Mouse (Mus musculus) liver, embryonic 16.5 days (tissue): ENCODE measurements at regions not wholly inside any gene's neighbourhood (a gene's known extent, or its start where the extent isn't known, plus 50 kb on each side); places are given as distances from the start of the nearest gene placed in this dataset.
A peak's percentile ranks its signal among the peaks of the same experiment; 100 is the strongest.

ENCODE experiments used
- ATAC-seq: fragments of 200-750 bp; cut with Nextera tagmentation; 2 replicates; pipeline ENCODE4 v1.8.0; 2017; ENCODE audit warnings: low read depth, mild to moderate bottlenecking, moderate number of reproducible peaks, moderate library complexity
- H3K27ac ChIP-seq: fragments of 300-500 bp; sonication (generic); 2 replicates; pipeline ENCODE4 v1.5.1; 2014; ENCODE audit warnings: mild to moderate bottlenecking, low read length
- H3K27me3 ChIP-seq: fragments of 300-500 bp; sonication (generic); 2 replicates; pipeline ENCODE4 v1.6.1; 2014; ENCODE audit warnings: low read depth, low read length, mixed read lengths; ENCODE audit not compliant: control insufficient read depth, insufficient read depth
- H3K36me3 ChIP-seq: fragments of 300-500 bp; sonication (generic); 2 replicates; pipeline ENCODE4 v1.6.1; 2014; ENCODE audit warnings: mild to moderate bottlenecking; ENCODE audit not compliant: control insufficient read depth, insufficient read depth
- H3K4me1 ChIP-seq: fragments of 300-500 bp; sonication (generic); 2 replicates; pipeline ENCODE4 v1.6.1; 2014; ENCODE audit warnings: low read depth, low read length, mixed read lengths; ENCODE audit not compliant: control insufficient read depth
- H3K4me2 ChIP-seq: fragments of 300-500 bp; sonication (generic); 2 replicates; pipeline ENCODE4 v1.6.1; 2014; ENCODE audit warnings: low read depth, low read length, mixed read lengths
- H3K4me3 ChIP-seq: fragments of 300-500 bp; sonication (generic); 2 replicates; pipeline ENCODE4 v1.5.1; 2014; ENCODE audit warnings: low read depth, mild to moderate bottlenecking, low read length
- H3K9ac ChIP-seq: fragments of 300-500 bp; sonication (generic); 2 replicates; pipeline ENCODE4 v1.6.1; 2014; ENCODE audit warnings: low read depth, low read length
- H3K9me3 ChIP-seq: fragments of 300-500 bp; sonication (generic); replicated peaks from 2 replicates; pipeline ENCODE4 v1.6.1; 2016; ENCODE audit warnings: low read length; ENCODE audit not compliant: control insufficient read depth
- WGBS: fragments of 180-500 bp; shearing (Covaris S2); extraction: QIAGEN DNeasy Blood & Tissue Kit; methylation state at CpG from one replicate; pipeline ENCODE4 v1.1.7; 2014; ENCODE audit not compliant: insufficient replicate concordance; 5-methylcytosine and 5-hydroxymethylcytosine counted together

DNA sequence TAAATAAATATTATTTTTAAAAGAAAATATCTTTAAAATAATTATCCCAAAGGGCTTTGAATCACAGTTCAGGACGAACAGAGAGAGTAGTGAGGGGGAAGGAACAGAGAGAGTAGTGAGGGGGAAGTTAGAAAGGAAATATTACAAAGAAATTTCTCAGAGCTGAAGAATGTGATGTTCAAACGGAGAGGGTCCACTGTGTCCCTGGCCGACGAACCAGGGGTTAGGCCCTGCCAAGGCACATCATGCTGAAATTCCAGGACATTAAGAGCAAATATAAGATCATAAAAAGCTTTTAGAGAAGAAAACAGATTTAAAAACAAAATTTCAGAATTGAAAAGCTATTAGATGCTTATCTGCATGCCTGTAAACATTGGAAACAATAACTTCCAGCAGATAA lies 61.6 kb downstream of the Skor1 start:
- H3K4me1 ChIP-seq = no peaks in the 10 kb centered on the region; the same call in 1 of the 2 replicates
- no peaks in the 10 kb centered on the region for H3K36me3 ChIP-seq

DNA sequence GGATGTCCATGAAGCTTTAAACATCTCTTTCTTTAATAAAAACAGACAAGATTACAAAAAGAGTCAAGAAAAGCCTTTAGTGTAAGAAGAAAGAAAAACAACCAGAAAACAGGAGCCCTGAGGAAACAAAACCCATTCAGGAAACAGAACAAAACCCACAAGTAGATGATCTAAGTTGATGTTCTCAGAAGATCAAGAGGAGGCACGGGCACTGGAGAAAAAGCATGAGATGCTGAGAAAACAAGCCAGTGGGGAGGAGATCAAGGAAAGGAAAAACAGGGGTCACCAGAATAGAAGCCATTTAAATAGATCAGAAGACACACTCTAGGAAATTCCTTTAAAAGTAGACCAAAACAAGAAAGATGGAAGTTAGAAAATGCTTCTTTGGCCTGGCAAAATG lies 62.1 kb downstream of the Skor1 start:
- no peak overlapping the region for H3K4me3 ChIP-seq
- no peaks in the 10 kb centered on the region for H3K4me1 ChIP-seq
- no peak overlapping the region for H3K27ac ChIP-seq
- no peaks in the 10 kb centered on the region for H3K27me3 ChIP-seq
- no peak for ATAC-seq
- no peak overlapping the region for H3K4me2 ChIP-seq
- WGBS = 30% methylated on average over 1 of the region's 1 CpGs
- H3K36me3 ChIP-seq = no peaks in the 10 kb centered on the region
- H3K9me3 ChIP-seq = no peaks in the 10 kb centered on the region
- H3K9ac ChIP-seq = no peak overlapping the region

More for the DNA sequence above, 61.6 kb downstream of the Skor1 start:
- no peak overlapping the region for H3K27ac ChIP-seq
- H3K27me3 ChIP-seq = no peaks in the 10 kb centered on the region
- 53% methylated on average over 4 of the region's 4 CpGs for WGBS
- H3K9me3 ChIP-seq = no peaks in the 10 kb centered on the region
- ATAC-seq = no peak
- H3K9ac ChIP-seq = no peak overlapping the region
- no peak overlapping the region for H3K4me3 ChIP-seq
- no peak overlapping the region for H3K4me2 ChIP-seq

DNA sequence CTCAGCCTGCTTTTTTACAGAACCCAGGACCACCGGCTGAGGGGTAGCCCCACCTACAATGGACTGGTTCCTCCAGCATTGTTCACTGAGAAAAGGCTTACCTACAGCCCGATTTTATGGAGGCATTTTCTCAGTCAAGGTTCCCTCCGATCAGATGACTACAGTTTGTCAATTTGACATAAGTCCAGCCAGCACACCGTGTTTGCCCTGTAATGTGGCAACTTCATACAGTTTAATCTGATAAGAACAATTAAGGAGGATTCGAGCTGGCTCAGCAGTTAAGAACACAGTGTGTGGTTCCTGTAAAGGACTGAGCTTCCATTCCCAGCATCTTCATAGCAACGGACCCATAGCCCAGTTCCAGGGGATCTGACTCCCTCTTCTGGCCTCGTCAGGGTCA lies 65.9 kb downstream of the Skor1 start:
- Histone ChIP-seq H3K4me1 (no peaks in the 10 kb centered on the region), H3K27me3 (no peaks in the 10 kb centered on the region), H3K9me3 (no peaks in the 10 kb centered on the region), H3K4me3 (no peak overlapping the region), H3K9ac (no peak overlapping the region), H3K4me2 (no peak overlapping the region), H3K36me3 (no peaks in the 10 kb centered on the region), H3K27ac (no peak overlapping the region)
- ATAC-seq = no peak
- 57% methylated on average over 7 of the region's 7 CpGs for WGBS

DNA sequence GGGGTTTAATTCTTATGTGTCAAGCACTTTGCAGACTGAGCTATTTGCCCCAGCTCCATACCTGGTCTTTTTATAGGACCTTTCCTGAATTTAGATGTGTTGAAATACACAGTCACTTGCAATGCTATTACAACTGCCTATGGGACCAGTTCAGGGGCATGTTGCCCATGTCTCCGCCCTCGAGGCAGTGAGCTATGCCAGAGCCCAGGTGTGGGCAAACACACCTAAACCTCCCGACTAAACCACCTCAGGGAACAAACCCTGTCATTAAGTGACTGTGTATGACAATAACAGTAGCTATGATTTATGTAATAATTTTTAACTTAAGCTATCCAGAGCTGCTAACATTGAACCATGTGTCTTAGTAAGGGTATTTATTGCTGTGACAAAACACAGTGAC lies 66.5 kb downstream of the Skor1 start:
- Histone ChIP-seq H3K4me1 (no peaks in the 10 kb centered on the region), H3K4me3 (no peak overlapping the region), H3K27ac (no peak overlapping the region), H3K27me3 (no peaks in the 10 kb centered on the region), H3K9ac (no peak overlapping the region), H3K36me3 (no peaks in the 10 kb centered on the region), H3K4me2 (no peak overlapping the region), H3K9me3 (no peaks in the 10 kb centered on the region)
- WGBS = 61% methylated on average over 3 of the region's 3 CpGs
- no peak for ATAC-seq

DNA sequence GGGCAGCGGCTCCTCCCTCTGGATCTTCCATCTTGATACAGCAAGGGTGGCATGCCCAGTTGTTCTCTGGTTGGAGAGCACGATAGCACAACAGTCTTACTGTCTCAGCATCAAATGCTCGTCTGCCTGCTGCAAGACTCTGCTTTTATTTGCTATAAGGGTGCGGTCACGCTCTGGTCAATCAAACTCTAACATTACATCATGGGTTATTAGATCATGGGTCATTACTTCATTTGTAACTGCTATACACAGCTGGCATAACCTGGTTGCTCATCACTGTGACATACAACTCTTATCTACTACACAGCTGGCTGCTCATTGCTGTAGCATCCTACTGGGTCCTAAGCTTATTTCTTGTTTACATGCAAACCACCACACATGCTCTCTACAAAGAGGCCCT lies 68.4 kb downstream of the Skor1 start:
- no peaks in the 10 kb centered on the region for H3K9me3 ChIP-seq
- H3K9ac ChIP-seq = no peak overlapping the region
- H3K4me2 ChIP-seq = no peak overlapping the region
- no peaks in the 10 kb centered on the region for H3K27me3 ChIP-seq
- no peak for ATAC-seq
- H3K36me3 ChIP-seq = no peaks in the 10 kb centered on the region
- H3K4me1 ChIP-seq = no peaks in the 10 kb centered on the region; the same call in 1 of the 2 replicates
- no peak overlapping the region for H3K4me3 ChIP-seq
- no peak overlapping the region for H3K27ac ChIP-seq
- WGBS = 72% methylated on average over 5 of the region's 5 CpGs

DNA sequence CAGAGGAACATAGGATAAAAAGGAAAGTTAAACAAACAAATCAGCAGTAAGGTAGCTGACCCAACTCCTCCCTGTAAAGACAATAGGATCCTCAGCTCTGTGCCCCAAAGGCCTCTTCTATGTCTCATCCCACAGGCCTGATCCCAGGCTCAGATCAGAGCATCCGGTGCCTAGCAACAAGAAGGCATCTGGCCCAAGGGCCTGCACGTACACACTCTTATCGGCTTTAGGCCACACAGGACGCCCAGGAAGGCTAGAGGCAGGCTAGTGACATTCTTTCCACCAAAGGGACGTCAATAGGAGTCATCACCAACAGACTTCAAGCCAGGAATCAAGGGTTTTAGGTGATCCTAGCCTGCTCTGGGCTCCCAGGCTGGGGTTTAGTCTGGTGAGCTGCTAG lies 73.5 kb downstream of the Skor1 start:
- H3K36me3 ChIP-seq = no peaks in the 10 kb centered on the region
- no peaks in the 10 kb centered on the region; the same call in 1 of the 2 replicates for H3K4me1 ChIP-seq
- ATAC-seq = no peak
- H3K4me2 ChIP-seq = no peak overlapping the region
- no peaks in the 10 kb centered on the region for H3K27me3 ChIP-seq
- H3K9me3 ChIP-seq = no peaks in the 10 kb centered on the region
- H3K27ac ChIP-seq = no peak overlapping the region
- H3K9ac ChIP-seq = no peak overlapping the region
- no peak overlapping the region for H3K4me3 ChIP-seq
- WGBS = 47% methylated on average over 5 of the region's 5 CpGs

DNA sequence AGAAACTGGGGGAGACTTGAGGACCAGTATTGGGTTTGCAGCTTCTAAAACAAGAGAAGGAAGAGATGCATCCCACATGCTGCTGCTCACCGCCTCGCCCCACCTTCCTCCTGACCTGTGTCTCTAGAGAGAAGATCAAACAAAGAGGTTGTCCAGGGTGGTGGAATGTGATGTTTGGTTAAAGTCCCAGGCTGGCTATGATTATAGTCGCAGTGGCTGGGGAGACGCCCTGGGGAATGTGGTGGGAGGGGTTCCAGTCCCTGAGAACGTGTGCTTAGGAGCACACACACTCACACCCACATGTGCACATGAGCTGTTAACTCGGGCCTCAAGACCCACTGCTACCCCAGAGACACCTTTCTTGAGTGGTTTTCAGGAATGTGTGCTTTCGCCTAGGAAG lies 74.0 kb downstream of the Skor1 start:
- H3K4me2 ChIP-seq = no peak overlapping the region
- ATAC-seq = peak; percentile 50; the same call in 1 of the 2 replicates
- no peak overlapping the region for H3K4me3 ChIP-seq
- no peaks in the 10 kb centered on the region for H3K27me3 ChIP-seq
- no peaks in the 10 kb centered on the region; the same call in 1 of the 2 replicates for H3K4me1 ChIP-seq
- 42% methylated on average over 7 of the region's 7 CpGs for WGBS
- no peaks in the 10 kb centered on the region for H3K36me3 ChIP-seq
- H3K9me3 ChIP-seq = no peaks in the 10 kb centered on the region
- no peak overlapping the region for H3K9ac ChIP-seq
- H3K27ac ChIP-seq = no peak overlapping the region

DNA sequence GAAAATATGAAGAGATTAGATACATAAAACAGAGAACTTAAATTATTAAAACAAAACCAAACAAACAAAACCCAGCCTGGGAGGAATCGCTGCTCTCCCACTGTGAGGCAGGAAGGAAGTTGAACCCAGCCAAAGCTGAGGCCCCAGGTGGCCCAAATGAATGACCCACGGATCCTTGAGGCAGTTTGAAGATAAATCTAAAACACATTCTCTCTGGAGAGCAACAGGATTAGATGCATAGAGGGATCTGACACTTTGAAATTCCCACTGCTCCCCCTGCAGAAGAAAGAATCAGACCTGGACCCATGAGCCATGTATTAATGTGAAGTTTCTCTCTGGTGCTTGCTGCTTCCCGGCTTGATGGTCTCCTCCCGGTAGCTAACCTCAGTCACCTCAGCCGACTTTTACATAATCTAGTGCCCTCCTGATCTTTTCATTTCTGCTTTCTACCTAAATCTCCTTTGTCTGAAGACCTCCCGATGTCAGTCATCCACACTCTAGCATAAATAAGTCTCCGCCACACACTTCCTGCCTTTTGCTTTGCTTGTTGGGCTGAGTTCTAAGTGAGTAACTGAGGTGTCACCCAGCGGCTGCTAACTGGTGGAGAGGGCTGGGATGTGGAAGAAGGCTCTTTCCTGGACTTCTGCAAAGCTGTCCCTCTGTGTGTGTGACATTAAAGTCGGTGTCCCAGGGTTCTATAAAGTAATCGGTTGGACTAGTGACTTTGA lies 74.6 kb downstream of the Skor1 start:
- H3K9ac ChIP-seq = no peak overlapping the region
- ATAC-seq = no peak
- WGBS = 13% methylated on average over 10 of the region's 10 CpGs
- H3K4me3 ChIP-seq = no peak overlapping the region
- H3K27me3 ChIP-seq = no peaks in the 10 kb centered on the region
- H3K9me3 ChIP-seq = no peaks in the 10 kb centered on the region
- H3K4me2 ChIP-seq = no peak overlapping the region
- H3K4me1 ChIP-seq = no peaks in the 10 kb centered on the region; the same call in 1 of the 2 replicates
- no peaks in the 10 kb centered on the region for H3K36me3 ChIP-seq
- H3K27ac ChIP-seq = no peak overlapping the region

DNA sequence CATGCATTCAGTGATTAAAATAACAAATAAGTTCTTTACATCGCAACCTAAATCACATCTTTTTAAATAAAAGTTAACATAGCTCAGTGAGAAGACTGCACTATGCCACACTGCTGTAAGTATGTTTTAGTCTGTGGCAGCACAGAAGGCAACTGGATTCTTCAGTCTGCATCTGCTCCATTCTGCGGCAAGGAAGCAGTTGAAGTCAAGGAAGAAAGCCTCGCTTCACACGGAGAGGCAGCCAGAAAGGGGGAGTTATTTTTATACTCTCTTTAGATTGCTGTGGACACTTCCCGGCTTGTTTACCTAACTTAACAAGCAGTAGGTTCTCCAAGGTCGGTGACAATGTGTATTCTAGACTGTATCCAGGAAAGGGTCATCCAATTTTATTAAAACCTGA lies 77.7 kb downstream of the Skor1 start:
- H3K27me3 ChIP-seq = no peaks in the 10 kb centered on the region
- no peak overlapping the region for H3K4me3 ChIP-seq
- no peak overlapping the region for H3K9ac ChIP-seq
- 40% methylated on average over 6 of the region's 6 CpGs for WGBS
- no peaks in the 10 kb centered on the region; the same call in 1 of the 2 replicates for H3K4me1 ChIP-seq
- H3K27ac ChIP-seq = no peak overlapping the region
- H3K4me2 ChIP-seq = no peak overlapping the region
- no peaks in the 10 kb centered on the region for H3K36me3 ChIP-seq
- ATAC-seq = no peak
- H3K9me3 ChIP-seq = no peaks in the 10 kb centered on the region
